Mouse (Mus musculus): ENCODE data around the gene Cela3b.
"Not testable (repeated sequence)": the region's sequence is repeated elsewhere in the genome, so short reads cannot be mapped to it uniquely, and the experiment has no call there.

Cela3b gene

GRCm38 (mm10) chr4:137412185-137412709 lies 18.1 kb downstream of the Cela3b start:
- not testable (repeated sequence) for DNase-seq

- no peak for DNase-seq
These were observed 20.6 kb downstream of the Cela3b start, which contains the start of gene Cela3a for GRCm38 (mm10) chr4:137409691-137410090. Cela3a (minus strand) TSS chr4:137409791.

- no peak for DNase-seq
These were observed 24.8 kb downstream of the Cela3b start for GRCm38 (mm10) chr4:137405571-137405970.

- no peak for DNase-seq
These were observed 33.5 kb downstream of the Cela3b start for GRCm38 (mm10) chr4:137396641-137397525.

- DNase-seq, result no peak
These were observed 36.8 kb downstream of the Cela3b start for GRCm38 (mm10) chr4:137393378-137394135.

GRCm38 (mm10) chr4:137392874-137393273 lies 37.5 kb downstream of the Cela3b start:
- no peak for DNase-seq

GRCm38 (mm10) chr4:137391287-137391686 lies 39.1 kb downstream of the Cela3b start:
- peak; percentile 51 to 54 for DNase-seq

- DNase-seq, result no peak
These were observed 40.1 kb downstream of the Cela3b start for GRCm38 (mm10) chr4:137390196-137390595.

GRCm38 (mm10) chr4:137388983-137389382 lies 41.4 kb downstream of the Cela3b start:
- DNase-seq, result no peak

- peak; percentile 85 for DNase-seq
These were observed 42.1 kb downstream of the Cela3b start for GRCm38 (mm10) chr4:137388059-137388794.

- DNase-seq, result peak in 1 of 2 experiments; percentile 36
These were observed 42.8 kb downstream of the Cela3b start for GRCm38 (mm10) chr4:137387482-137388058.

GRCm38 (mm10) chr4:137380702-137381605 lies 49.4 kb downstream of the Cela3b start:
- no peak for DNase-seq

GRCm38 (mm10) chr4:137379713-137380255 lies 50.6 kb downstream of the Cela3b start:
- DNase-seq, result no peak

- DNase-seq, result no peak
These were observed 51.3 kb downstream of the Cela3b start for GRCm38 (mm10) chr4:137379085-137379484.

- no peak for DNase-seq
These were observed 52.6 kb downstream of the Cela3b start for GRCm38 (mm10) chr4:137377526-137378304.

GRCm38 (mm10) chr4:137376778-137377177 lies 53.6 kb downstream of the Cela3b start:
- DNase-seq, result no peak

GRCm38 (mm10) chr4:137375314-137376278 lies 54.7 kb downstream of the Cela3b start:
- DNase-seq, result no peak

- no peak for DNase-seq
These were observed 56.6 kb downstream of the Cela3b start for GRCm38 (mm10) chr4:137373711-137374110.
